Mouse (Mus musculus) spleen, postnatal 14 days (tissue): ENCODE results near the gene Cep128.

Experiments
- DNase-seq, 2 experiments: peaks; one replicate each; pipeline ENCODE4 v3.0.0; 2021 to 2022; ENCODE audit warnings: low spot score in 2 of 2

The Cep128 gene

GRCm38 (mm10) chr12:91183304-91183855 lies 200.8 kb downstream of the Cep128 start:
- no peak for DNase-seq

- no peak for DNase-seq
Observed at GRCm38 (mm10) chr12:91176808-91177526, 207.2 kb downstream of the Cep128 start.

GRCm38 (mm10) chr12:91171613-91172012 lies 212.6 kb downstream of the Cep128 start:
- no peak for DNase-seq

- no peak for DNase-seq
Observed at GRCm38 (mm10) chr12:91161015-91161730, 223.0 kb downstream of the Cep128 start.

DNA sequence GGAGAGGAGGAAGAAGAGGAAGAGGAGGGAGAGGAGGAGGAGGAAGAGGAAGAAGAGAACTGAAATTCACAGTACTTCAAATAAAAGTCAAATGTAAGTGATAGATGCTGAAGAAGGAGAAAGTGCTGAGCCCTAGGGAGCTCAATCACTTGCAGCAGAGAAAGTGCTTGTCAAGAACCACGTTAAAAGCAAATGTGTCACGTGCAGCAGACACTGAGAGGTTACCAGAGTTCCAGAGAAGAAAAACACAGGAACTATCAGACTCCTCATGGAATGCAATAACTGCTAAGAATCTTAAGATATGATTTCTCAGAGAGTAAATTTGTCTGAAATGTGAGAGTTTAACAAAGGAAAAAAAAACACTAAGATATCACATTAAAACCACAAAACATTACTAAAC lies 225.7 kb downstream of the Cep128 start:
- DNase-seq: no peak

DNA sequence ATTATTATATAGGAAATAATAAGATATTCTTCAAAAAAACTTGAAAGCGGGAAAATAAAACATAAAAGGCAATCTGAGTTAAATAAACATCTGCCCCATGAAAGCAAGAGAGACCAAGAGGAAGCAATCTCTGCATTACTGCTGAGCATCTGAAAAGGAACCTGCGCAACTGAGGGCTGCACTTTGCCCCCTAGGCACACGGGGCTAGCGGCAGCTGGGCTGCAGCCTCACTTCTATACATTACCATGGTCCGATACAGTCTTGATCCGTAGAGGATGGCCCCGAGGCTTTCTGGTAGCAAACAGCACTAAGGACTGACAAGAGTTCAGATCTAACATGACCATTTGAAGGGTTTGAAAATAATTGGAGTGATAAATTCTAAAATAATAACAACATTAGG lies 230.2 kb downstream of the Cep128 start:
- no peak for DNase-seq

GRCm38 (mm10) chr12:91149152-91149551 lies 235.1 kb downstream of the Cep128 start:
- DNase-seq: no peak

DNA sequence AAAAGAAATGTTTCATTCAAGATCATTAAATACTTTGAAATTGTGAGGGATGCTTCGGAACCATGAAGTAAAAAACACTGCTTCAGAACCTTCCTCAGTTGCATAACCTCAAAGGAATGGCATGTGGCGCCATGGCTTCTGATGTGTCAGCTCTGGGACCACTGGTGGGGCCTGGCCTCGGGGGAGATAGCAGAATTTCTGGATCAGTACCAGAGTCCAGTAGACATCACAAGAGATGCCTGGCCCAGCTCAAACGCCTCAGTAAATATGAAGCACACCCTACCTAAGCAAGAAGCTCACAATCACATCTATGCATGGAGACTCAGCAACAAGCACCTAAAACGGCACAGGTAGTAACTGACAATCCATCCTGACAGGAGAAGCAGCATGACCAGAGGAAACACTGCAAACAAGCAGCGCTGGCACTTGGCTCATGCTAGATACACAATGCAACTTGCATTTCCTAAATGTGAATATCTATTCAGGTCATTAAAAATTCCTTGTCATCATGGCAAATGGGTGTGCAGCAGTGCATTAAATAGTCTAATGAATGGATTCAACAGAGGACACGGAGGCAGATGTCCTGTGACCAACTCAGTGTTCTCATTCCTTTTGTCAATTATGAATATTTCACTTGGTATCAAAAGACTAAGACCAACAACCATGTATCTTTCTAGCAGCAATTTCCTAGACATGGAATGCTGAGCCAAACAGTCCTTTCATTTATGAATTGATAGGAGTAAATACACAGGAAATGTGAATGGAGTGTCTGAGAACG lies 249.3 kb downstream of the Cep128 start:
- no peak for DNase-seq

DNA sequence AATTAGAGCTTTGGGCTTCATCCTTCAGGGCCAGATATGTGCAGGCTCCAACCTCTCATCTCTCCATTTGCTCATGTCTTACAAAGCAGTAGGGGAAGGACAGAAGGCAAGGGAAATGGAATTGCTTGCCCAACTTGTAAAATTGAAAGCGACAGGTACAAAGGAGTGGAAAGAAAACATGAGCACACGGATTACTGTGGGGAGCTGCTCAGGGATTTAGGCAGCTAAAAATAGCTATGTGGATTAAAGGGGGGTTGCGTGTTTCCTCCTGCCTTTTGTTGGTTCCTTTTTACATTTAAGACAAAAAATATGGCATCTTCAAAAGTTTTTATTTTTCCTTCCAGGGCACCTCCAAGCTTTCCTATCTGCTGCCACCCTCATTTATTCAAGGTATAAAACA lies 269.2 kb downstream of the Cep128 start:
- DNase-seq: no peak

DNA sequence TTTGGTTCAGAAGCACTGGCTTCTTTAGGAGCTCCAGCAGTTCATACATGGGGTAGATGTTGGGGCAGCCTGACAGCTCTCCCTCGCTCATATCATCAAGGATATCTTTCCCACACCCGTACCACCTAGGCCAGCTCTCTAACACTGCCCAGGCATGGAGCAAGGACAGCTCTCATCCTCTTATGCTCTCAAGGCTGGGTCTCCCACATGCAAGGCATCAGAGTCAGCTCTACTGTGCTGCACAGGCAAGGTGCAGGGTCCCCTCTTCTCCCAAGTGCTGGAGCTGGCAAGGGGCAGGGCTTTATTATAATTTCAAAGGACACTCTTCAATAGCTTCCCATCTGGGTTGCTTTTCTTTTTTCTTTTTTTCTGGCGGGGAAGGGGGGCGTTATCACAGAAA lies 280.9 kb downstream of the Cep128 start:
- DNase-seq: no peak

DNA sequence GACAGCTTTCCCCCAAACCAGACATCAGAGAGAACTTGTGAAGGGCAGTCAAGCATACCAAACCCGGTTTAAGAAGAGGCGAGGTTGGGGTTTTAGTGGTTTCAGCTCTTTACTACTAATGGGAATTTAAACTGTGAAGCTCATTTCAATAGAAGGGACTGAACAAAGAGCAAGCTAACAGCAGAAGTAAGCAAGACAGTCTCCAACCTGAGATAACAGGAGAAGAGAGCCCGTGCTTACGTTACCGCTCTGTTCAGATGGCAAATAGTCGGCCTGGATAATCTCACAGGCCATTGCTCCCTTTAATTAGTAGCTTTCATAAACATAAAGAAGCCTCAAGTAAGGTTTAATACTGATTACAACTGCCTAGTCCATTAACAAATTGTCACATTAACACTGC lies 286.3 kb downstream of the Cep128 start:
- no peak for DNase-seq

GRCm38 (mm10) chr12:91096197-91096596 lies 288.0 kb downstream of the Cep128 start:
- no peak for DNase-seq

DNA sequence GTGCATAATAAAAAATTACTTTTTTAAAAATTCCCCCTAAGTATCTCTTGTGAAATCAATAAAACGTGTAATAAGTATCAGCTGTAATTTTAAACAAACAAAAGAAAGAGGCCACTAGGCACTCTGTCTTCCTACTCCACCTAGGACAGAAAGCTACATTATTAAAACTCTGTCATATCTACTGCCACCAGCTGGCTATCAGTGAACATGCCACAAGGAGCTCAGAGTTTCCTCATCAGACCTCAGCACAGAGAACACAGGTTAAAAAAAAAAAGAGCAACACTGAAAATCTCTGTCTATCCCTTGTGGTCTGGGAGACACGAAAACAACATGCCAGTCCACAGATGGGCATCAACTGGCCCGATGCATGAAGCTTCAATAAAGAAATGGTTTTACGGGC lies 295.9 kb downstream of the Cep128 start:
- DNase-seq: no peak

GRCm38 (mm10) chr12:91085967-91086366 lies 298.2 kb downstream of the Cep128 start:
- no peak for DNase-seq

DNA sequence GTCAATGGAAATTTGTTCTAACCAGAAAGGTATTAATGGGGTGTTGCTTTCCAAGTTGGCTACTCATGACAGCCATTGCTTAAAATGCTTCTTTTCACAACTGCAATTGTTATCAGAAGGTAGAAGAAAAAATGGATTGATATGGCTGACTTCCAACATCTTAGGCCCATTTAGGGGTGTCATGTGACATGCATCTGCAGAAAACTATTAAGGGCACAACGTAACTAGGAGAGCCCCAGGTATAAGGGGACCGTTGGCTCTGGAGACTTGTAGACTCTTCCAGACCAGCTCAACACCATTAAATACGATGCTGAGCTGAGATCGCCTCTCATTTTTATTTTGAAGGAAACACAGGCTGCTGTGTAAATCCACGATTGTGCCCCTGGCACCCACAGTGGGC lies 308.6 kb downstream of the Cep128 start:
- no peak for DNase-seq

DNA sequence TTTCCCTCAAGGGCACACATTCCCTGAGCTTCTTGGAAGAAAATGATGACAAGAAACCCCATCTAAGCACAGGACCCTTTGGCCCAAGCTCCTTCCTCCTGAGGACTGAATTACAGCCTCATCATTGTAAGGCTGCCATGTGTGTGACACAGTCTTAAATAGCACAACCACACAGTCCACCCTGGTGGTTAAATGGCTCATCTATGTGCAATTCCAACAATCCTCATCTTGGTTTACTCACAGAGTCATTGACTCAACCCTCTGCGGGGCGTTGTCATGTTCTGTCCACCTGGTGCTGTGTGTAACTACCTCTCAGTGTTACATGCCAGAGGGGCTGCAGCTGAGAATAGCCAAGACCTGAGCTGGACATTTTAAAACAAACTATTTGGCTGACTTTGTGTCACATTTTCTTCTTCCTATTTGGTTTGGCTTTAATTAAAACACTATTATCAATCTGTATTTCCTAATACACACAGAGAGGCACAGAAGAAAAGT lies 313.6 kb downstream of the Cep128 start:
- no peak for DNase-seq

DNA sequence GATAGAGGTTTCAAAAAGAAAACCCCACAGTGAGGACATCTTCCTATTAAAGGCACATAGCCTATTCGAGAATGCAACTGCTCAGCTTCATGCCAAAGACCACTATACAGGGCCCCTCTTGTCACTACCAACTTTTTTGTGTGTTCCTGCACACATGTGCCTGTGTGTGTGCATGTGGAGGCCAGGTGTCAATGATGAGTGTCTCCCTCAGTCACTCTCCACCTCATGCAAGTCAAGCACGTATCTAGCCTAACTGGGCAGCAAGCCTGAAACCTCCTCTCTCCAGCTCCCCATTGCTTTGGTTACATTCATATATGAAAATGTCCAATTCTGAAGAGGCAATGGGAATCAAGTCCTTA lies 317.1 kb downstream of the Cep128 start:
- no peak for DNase-seq

DNA sequence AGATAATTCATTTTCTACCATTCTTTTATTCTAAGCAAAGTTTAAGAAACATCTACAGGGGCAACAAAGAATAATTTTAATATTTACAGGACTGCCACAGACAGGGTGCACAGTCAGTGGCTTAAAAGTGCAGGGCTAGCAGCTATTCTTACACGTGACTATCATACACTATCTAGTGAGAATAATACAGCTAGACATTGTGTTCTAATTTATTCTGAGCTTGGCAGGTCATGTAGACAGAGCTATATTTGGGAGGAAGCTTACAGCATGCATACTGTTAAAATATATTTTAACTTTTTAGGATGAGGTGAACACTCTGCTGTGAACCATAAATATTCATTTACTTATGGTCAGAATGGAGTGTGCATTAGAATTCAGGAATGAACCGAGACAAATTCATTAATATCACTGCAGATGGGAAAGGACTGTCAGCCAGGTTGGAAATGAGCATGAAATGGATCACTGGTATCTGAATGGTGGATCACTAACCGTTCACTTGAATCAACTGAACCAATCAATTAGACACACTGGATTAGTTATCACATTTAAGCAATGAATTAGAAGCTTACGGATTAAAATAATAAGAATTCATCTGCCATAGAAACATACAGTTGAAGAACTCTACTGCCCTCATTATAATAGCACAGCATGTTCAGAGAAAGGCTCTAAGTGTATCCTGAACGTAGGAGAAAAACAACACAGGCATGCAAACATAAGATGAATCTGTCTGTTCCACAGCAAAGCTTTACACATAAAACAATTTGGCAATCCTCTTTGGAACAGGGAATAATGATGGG lies 317.7 kb downstream of the Cep128 start:
- no peak for DNase-seq

GRCm38 (mm10) chr12:91065423-91065822 lies 318.8 kb downstream of the Cep128 start:
- no peak for DNase-seq

DNA sequence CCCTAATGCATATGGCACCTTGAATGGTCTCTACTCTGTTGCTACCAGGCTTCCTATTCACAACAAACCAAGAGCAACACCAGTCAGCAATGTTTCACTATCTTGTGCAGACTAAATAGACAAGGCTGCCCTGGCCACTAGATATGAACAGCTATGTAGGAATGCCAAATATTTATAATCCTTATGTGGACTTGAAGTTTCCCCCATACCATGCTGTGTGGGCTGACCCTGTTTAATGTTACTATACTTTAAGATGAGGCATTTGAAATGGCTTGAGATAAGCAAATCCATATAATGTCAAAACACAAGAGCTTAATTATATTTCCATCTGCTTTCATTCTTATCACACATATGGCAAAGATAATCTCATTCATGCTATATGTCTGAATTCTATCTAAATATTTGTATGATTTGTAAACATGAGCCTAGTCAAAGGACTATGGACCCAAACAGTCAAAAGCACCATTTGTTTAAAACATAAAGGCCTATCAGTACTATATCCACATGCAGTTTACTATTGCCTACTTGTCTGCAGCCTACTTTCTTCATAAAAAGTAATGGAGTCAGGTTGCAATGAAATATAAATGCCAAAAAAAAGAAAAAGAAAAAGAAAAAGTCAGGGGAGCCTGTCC lies 319.7 kb downstream of the Cep128 start:
- DNase-seq: no peak
